Comparison of ENCODE assay signal across 13 mouse cellular contexts in genomic region chr10:94107168-94107567, GRCm38 (mm10). TPM values are rescaled to one million over a fixed set of nuclear protein-coding genes. Genes with fewer than 3 reads are reported as not detected.
DNase-seq lines count a peak whose midpoint lies in the region; ATAC-seq and TF ChIP-seq lines count a peak whose summit lies in the region.
"Had no signal": no experiment of that assay in that cellular context is flagged by ENCODE, and none has a peak within 500 bp of the region (broad histone marks: within the 10 kb centered on the region; RNA-seq: fewer than 3 reads in every experiment).

No protein-coding gene starts in this region.

- H3K9me3 ChIP-seq in liver, postnatal 0 days (ENCODE audit: low read length), result no peaks in the 10 kb centered on the region
- H3K9me3 ChIP-seq: limb, embryonic 13.5 days; neural tube, embryonic 12.5 days had no signal

- peak overlapping the region; percentile 55 for H3K27ac ChIP-seq in liver, postnatal 0 days (ENCODE audit: low read depth)
- H3K27ac ChIP-seq: hindbrain, embryonic 14.5 days; limb, embryonic 13.5 days; neural tube, embryonic 12.5 days had no signal

- TF ChIP-seq CTCF in liver, postnatal 0 days (IDR thresholded peaks at IDR 0.05; ENCODE audit: low read depth), result no peak

- peaks cover 18% of the 10 kb centered on the region for H3K36me3 ChIP-seq in liver, postnatal 0 days (replicated peaks; ENCODE audit: insufficient read depth, low read length)

- no peak overlapping the region for H3K9ac ChIP-seq in liver, postnatal 0 days (replicated peaks)
- H3K9ac ChIP-seq: hindbrain, embryonic 14.5 days; limb, embryonic 13.5 days; neural tube, embryonic 12.5 days had no signal

- 7% methylated on average over 4 of the region's 4 CpGs for WGBS in liver, postnatal 0 days (ENCODE audit: insufficient replicate concordance)

- H3K4me1 ChIP-seq in liver, postnatal 0 days (ENCODE audit: insufficient read depth), result 0 out of 2 replicates have a peak, but pooled peaks cover 4% of the 10 kb centered on the region
- H3K4me1 ChIP-seq: neural tube, embryonic 12.5 days had no signal

- peak; percentile 34; the same call in 1 of the 2 replicates for TF ChIP-seq EP300 in liver, postnatal 0 days (IDR thresholded peaks at IDR 0.05; ENCODE audit: low read depth)

- DNase-seq in 416B (ENCODE audit: low read depth) (peak; percentile 72), MEL-GATA-1-ER (ENCODE audit: extremely low read depth, low read depth) (peak; percentile 26)
- peak; percentile 16 to 21 for DNase-seq in heart, postnatal 14 days
- DNase-seq in liver, postnatal 0 days, result no peak
- no peak for DNase-seq in frontal cortex, adult 2 months (ENCODE audit: extremely low spot score in 1 of 2, low spot score in 1 of 2)
- DNase-seq in yolk sac, embryonic 10.5 days (ENCODE audit: low spot score), result no peak
- no peak for DNase-seq in thymus, postnatal 10 days (ENCODE audit: low spot score in 2 of 2)
- DNase-seq in right cerebral cortex, postnatal 10 days (ENCODE audit: low spot score in 2 of 2), result no peak
- DNase-seq: spleen, adult 18-20 months; thymus, postnatal 36 days had no signal

- no peak overlapping the region for H3K4me3 ChIP-seq in liver, postnatal 0 days (ENCODE audit: low read depth, low read length)
- H3K4me3 ChIP-seq: limb, embryonic 13.5 days; neural tube, embryonic 12.5 days had no signal

- ATAC-seq in liver, postnatal 0 days, result peak; percentile 92

- H3K4me2 ChIP-seq in liver, postnatal 0 days (ENCODE audit: low read depth, low read length), result no peak overlapping the region
- H3K4me2 ChIP-seq: hindbrain, embryonic 14.5 days; limb, embryonic 13.5 days; neural tube, embryonic 12.5 days had no signal

- intact Hi-C loops in heart, postnatal 14 days (cut with DNase I), result no loop called here

- H3K27me3 ChIP-seq in liver, postnatal 0 days (ENCODE audit: insufficient read depth, low read length), result no peaks in the 10 kb centered on the region
- H3K27me3 ChIP-seq: limb, embryonic 13.5 days; neural tube, embryonic 12.5 days had no signal

RNA-seq across cellular contexts. Expression of gene Nr2c1, which starts 40.7 kb away (rescaled TPM):
- total RNA-seq in heart, postnatal 14 days (2021), result 1 to 10 TPM; 8.2 to 9.8 TPM
- 2.4 and 2.9 TPM in 2 replicates for polyA plus RNA-seq in liver, postnatal 0 days (2015; fragmentation: Nextera tagmentation; extraction: Ambion mirVana)
- 8.6 and 9.2 TPM in 2 replicates for polyA plus RNA-seq in frontal cortex, adult 2 months (2012; rRNA removed)

Comparison
In these comparisons a context has a peak if more than half of its experiments do, and no peak if none do; other contexts are left out.
1. DNase-seq: peak in 416B (single experiment), MEL-GATA-1-ER (single experiment) and heart, postnatal 14 days (2 of 2); none in liver, postnatal 0 days (single experiment), frontal cortex, adult 2 months (0 of 2), yolk sac, embryonic 10.5 days (single experiment), thymus, postnatal 10 days (0 of 2) and right cerebral cortex, postnatal 10 days (0 of 2).